Mouse (Mus musculus): ENCODE results near the gene Exosc6.
"Not testable (repeated sequence)": the region's sequence is repeated elsewhere in the genome, so short reads cannot be mapped to it uniquely, and the experiment has no call there.

Exosc6 gene

DNA sequence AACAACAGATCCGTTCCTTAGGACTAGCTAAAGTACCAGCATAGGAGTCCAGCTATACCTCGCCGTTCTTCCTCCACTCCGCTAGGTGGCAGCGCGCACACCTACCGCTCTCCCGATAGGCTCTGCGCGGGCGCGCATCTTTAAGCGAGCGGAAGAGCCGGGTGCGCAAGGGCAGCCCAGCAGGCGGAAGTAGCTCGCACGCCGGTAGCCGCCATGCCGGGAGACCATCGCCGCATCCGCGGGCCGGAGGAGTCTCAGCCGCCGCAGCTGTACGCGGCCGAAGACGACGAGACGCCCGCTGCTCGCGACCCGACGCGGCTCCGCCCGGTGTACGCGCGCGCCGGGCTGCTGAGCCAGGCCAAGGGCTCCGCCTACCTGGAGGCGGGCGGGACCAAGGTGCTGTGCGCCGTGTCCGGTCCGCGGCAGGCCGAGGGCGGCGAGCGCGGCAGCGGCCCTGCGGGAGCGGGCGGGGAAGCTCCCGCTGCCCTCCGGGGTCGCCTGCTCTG is at the start of gene Exosc6:
Exosc6 (plus strand) TSS at position 182 of the 506 bp plus-strand sequence.
- DNase-seq (ENCODE audit: low spot score): peak; percentile 81

DNA sequence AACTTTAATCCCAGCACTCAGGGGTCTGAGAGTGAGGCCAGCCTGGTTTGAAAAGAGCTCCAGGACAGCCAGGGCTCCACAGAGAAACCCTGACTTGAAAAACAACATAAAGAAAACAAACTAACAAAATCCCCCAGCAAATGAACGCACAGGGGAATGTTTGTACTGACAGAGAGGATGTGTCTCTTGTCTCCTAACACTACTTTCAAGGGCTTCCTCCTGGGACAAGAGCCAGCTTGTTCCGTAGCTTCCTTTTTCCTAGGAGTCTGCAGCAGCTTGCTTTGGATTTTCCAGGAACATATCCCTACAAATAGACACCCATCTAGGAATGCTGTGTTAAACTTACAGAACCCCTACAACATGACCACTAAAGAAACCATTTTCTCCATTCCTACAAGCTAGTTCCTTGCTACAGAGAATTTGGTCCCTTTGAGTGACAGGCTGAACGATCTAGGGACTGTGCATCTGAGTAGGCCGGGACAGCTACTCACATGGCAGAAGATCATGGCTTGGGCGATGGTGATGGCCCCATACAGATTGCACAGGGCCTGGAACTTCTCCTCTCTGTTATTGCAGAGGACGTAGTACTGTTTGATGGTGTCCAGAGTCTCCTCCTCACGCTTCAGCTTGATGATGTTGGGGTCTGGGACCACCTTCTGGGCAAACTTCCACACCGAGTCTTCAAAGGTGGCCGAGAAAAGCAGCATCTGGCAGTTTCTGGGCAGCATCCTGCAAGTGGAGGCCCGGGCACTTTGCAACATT is 45.7 kb upstream of the Exosc6 start:
- not testable (repeated sequence) for DNase-seq (ENCODE audit: low spot score)

DNA sequence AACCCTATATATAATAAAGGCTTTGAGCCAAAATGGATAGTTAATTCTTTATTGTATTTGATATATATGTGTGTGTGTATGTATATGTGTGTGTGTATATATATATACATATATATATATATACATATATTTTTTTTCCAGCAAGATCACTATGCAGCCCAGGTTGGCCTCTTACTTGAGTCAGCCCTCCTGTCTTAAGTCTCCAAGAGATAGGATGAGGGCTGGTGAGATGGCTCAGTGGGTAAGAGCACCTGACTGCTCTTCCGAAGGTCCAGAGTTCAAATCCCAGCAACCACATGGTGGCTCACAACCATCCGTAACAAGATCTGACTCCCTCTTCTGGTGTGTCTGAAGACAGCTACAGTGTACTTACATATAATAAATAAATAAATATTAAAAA is 29.5 kb upstream of the Exosc6 start:
- not testable (repeated sequence) for DNase-seq (ENCODE audit: low spot score)

DNA sequence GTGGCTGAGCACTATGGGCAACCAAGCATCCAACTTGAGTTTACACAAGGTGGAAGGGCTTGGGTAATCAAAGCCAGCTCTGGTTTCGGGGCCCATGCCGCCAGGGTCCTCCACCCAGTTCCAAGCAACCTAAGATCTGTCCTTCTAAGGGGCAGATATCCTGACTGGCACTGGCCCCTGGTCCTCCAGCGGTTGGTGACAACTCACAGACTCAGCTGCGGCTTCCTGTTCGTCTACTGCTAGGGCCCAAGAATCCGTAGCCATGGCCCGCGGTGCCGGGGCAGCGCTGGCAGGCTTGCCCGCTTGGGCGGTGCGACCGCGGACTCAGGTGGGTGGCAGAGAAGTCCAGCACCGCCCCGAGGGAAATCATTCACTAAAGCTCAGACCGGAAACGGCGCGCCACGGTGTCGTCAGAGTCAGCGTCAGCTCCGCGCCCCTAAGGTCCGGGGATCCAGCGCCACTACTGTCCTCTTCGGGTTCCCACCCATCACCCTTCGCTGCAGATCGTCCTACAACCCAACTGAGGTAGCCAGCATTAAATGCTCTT is 28.7 kb upstream of the Exosc6 start:
- peak; percentile 67 for DNase-seq (ENCODE audit: low spot score)

DNA sequence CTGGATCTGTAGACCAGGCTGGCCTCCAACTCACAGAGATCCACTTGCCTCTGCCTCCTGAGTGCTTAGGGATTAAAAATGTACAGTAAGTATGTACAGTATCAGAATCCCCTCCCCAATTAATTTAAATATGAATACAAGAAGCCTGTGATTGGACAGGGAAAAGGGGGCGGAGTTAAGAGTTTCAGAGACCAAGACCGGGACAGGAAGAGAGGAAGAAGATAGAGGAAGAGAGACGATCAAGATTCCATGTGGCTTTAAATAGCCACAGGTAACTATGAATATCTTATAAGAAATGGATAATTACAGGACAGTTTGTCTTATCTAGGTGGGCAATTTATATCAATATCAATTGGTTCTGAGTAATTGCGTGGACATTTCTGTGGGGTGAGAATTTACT is 26.6 kb upstream of the Exosc6 start:
- DNase-seq (ENCODE audit: low spot score): no peak

DNA sequence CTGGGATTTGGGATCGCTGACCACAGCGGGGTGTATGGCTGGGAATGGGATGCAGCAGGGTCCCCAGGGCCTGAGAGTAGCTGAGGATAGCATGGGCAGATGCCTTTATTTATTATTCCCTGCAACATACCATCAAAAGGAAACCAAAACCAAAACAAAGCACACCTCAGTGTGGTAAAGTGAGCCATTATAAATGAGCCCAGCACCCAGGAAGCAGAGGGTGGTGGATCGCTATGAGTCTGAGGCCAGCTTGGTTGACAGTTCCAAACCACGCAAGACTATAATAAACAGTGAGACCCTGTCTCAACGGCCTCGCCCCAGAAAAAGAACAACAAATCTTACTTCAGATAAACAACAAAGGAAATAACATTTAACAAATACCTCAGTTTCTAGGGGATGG is 26.1 kb upstream of the Exosc6 start:
- no peak for DNase-seq (ENCODE audit: low spot score)

DNA sequence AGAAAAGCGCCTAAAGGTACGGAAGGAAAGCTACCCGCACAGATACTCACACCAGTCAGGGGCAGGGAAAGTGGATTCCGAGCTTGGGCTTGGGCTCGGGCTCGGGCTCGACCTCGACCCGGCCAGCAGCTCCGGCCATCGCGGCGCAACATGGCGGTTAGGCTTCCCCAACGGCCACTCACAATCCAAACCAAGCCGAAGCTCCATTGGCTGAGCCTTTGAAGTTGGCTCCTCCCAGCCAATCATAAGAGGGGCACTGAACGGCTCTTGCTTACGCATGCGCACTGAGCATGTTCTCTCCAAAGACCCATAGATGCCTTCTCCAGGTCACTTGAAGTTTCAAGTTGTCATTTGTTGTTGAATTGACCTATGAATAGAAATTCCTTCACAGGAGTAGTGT is 24.6 kb upstream of the Exosc6 start, which contains the start of gene Ddx19b:
Ddx19b (minus strand) TSS at position 180 of the 400 bp plus-strand sequence.
- DNase-seq (ENCODE audit: low spot score): no peak

DNA sequence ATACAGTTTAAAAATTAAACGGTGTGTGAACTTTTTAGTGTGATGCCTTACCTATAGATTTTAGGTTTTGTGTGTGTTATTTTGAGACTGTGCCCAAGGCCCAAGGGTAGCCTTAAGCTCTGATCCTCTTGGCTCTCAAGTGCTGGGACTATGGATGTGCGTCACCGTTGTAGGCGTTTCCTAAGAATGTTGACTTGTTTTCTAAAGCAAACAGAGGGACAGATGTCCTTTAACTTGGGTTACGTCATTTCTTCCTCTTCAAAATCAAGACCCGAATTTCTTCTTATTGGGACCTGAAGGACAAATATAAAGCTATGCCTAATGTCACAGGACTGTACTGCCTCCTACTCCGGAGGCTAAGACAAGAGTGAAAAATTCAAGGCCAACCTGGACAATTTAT is 23.2 kb upstream of the Exosc6 start, which contains the start of gene Aars:
Aars (plus strand) TSS at position 229 of the 400 bp plus-strand sequence.
- DNase-seq (ENCODE audit: low spot score): no peak

DNA sequence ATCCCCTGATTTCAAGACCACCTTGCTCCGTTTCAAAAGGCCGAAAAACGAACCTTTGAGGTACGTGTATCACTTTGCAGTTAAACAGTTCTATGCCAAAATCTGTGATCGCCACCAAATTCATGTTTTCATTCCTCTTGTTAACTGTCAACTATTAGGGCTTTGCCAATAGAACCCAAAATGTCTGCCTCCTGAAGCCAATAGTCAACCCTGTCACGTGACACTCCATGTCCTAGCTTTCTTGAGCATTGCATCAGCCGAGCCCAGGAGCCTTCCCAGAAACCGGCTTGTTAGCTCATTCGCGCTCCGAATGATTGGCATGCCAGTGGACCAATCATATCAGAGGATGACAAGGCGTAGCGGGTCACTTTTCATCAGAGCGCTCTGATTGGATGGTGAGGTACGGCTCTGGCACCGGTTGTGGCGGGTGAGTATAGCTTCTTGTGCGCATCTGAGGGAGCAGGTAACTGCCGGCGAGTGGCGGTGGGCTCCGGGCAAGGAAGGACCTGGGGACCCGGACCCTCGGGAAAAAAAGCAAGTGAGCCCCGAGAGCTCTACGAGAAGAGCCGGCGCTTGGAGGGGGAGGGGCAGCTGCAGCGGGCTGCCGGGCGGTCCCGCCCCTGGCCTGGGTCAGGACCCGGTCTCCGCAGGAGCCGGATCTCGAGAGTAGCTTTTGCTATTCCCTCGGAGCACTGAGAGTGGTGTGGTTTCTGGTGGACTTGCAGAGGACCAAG is 22.5 kb upstream of the Exosc6 start:
- DNase-seq (ENCODE audit: low spot score): peak; percentile 99

DNA sequence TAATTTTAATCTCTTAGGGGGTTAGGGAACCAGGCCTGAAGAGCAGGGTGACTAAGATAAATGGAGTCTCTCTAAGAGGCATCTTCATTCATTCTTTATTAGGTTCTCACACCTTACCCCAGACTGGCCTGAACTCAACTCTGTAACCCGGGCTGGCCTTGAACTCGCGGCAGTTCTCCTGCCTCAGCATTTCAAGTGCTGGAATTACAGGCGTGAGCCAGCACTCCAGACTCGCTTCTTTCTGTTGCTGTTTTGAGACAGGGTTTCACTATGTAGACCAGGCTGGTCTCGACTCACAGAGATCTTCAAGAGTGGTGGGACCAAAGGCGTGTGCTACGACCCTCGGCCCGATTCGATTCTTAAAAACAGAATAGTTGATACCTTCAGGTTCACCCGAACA is 21.9 kb upstream of the Exosc6 start:
- no peak for DNase-seq (ENCODE audit: low spot score)

DNA sequence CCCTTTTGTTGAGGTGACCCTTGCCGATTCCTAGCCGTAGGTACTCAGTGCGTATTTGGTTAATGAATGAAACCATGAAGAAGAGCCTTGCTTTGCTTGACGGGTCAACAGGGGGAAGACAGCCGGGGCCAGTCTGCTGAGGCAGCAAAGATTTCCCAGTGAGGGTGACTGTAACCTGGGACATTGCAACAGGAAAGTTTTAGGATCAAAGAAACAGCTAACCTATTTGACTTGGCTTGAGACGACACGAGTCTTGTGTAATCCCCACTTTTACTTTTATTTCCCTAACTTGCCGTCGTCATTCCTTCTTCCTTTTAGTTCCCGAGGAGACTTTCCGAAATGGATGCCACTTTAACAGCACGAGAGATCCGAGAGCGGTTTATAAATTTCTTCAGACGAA is 19.5 kb upstream of the Exosc6 start:
- no peak for DNase-seq (ENCODE audit: low spot score)

DNA sequence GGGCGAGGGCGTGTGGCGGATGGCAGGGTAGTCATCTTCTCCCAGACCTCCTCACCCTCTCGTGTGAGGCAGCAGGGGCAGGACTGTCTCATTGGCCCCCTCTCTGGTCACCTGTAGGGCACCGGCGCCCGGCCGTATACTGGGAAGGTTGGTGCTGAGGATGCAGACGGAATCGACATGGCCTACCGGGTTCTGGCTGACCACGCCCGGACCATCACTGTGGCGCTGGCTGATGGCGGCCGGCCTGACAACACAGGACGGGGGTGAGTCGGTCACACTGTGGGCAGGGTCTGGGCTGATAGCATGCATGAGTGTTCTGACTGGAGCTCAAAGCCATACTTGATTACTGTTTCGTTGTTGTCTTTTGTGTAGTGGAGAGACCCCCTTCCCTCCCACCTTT is 13.6 kb upstream of the Exosc6 start:
- no peak for DNase-seq (ENCODE audit: low spot score)

DNA sequence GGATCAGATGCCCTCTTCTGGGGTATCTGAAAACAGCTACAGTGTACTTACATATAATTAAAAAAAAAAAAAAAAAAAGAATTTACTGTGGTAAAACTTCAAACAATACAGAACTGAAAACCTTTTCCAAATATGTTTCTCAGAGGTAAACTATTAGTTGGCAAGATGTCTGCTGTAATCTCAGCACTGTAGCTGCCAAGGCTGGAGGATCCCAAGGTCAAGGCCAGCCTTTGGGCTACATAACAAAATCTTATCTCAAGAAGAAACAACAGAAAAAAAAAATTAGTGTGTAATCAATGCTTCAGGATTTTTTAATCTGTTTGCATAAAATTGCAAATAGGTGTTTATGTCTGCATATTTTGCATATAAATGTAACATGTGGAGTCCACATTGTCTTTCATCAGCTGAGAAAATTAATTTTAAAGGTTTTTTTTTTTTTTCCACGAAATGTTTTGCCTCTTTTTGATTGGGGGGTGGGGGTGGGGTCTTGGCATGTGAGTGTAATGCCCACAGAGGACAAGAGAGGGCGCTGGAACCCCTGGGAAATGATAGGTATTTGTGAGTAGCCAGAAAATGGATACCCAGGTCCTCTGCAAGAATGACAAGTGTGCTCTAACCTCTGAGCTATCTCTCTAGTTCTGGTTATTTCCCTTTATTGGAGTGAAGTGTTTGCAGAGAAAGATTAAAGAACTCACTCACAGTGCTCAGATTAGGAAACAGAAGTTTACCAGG is 12.0 kb upstream of the Exosc6 start:
- no peak for DNase-seq (ENCODE audit: low spot score)

DNA sequence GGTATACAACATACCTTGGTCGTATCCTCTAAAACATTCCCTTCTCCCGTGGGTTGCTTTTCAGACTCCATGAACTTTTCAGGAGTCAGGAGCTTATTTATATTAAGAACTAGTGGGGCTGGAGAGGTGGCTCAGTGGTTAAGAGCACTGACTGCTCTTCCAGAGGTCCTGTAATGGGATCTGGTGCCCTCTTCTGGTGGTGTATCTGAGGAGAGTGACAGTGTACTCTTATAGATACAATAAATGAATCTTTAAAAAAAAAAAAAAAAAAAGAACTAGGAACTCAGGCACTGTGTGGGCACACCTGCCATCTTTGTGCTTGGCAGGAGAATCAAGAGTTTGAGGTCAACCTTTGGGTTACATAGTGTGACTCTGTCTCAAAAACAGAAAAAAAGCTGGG is 7.4 kb upstream of the Exosc6 start:
- no peak for DNase-seq (ENCODE audit: low spot score)

DNA sequence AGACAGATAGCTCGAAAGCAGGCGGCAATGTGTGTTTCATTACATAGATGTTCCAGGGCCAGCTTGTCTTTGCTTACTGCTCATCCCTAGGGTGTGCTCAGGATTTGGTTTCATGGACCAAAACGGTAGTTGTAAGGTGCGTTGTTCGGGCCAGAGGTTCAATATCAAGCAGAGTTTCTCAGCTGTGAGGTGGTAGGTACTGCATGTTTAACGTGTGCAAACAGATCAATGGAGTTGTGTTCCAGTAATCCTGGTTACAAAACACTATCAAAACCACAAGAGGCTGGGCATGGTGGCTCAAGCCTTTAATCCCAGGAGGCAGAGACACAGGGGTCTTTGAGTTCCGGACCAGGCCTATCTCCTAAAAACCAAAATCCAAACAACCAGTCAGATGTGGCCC is 7.0 kb upstream of the Exosc6 start:
- no peak for DNase-seq (ENCODE audit: low spot score)

DNA sequence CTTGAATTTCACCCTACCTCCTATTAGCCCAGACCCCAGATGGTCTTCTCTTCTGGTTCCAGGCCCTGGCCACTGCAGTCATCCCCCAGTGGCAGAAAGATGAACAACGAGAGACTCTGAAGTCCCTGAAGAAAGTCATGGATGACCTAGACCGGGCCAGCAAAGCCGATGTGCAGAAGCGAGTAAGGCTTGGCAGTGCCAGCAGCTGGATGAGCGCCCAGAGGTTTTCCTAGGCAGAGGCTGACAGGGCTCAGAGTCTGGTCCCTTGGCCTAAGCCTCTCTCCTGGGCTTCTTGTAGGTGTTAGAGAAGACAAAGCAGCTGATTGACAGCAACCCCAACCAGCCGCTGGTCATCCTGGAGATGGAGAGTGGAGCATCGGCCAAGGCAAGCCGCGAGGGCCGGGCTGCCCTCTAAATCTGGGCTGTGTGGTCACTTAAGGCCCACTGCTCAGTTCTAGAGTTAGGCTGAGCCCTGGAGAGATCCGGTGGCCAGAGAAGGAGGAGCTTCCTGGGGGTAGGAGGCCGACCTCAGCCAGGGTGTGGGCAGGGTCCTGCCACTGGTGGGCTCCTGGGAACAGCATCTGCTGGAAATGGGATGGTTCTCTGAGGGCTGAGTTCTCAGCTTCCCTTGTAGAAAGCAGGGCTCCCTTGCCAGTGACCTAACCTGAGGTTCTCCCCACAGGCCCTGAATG is 2.2 kb upstream of the Exosc6 start:
- no peak for DNase-seq (ENCODE audit: low spot score)

DNA sequence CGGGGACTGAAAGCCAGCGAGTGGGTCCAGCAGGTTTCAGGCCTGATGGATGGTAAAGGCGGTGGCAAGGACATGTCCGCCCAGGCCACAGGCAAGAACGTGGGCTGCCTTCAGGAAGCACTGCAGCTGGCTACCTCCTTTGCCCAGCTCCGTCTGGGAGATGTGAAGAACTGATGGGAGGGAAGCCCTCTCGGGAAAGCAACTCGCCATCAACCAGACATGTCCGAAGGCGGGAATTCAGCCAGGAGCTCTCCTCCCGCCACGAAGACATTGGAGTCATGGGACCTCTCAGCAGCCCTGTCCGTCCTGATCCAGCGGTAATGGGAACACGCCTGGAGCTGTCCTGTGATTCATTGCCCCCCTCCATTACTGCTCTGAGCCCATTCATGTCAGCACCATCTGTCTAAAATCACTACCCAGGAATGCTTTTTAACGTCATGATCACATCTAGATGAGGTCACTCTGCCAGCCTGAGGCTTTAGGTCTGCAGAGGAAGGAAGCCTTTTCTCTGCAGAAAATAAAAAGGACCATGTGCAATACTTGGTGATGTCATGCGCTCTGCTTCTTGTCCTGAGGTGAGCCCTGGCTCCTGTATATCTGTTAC is 1.0 kb upstream of the Exosc6 start:
- no peak for DNase-seq (ENCODE audit: low spot score)

DNA sequence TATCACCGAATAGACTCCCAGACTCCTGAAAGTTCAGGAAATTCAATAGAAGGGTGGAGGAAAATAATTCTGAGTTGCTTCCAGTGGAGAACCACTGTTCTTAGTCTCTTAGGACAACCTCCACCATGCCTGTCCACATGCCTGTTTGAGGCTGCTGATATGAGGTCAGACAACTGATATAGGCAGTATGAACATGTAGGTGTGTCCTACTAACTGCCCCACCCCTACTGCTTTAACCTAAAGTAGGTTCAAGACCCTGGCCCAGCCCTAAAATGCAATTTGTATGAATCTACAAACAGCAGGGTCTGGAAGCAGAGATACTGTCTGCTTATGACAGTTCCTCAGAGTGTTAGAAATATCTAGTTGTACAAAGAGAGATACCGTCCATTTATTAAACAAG is 478 bp upstream of the Exosc6 start:
- DNase-seq (ENCODE audit: low spot score): no peak

DNA sequence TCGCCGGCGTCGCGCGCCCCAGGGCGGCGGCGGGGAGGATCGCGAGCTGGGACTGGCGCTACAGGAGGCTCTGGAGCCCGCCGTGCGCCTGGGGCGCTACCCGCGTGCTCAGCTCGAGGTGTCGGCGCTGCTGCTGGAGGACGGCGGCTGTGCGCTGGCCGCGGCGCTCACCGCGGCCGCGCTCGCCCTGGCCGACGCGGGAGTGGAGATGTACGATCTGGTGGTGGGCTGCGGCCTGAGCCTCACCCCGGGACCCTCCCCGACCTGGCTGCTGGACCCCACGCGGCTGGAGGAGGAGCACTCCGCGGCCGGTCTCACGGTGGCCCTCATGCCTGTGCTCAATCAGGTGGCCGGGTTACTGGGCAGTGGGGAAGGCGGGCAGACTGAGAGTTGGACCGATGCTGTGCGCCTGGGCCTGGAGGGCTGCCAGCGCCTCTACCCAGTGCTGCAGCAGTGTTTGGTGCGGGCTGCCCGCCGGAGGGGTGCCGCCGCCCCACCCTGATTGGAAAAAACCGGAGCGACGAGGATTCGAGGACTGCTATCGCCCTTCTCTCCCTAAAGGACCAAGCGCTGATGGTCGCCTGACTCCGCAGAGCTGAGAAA is 653 bp downstream of the Exosc6 start:
- no peak for DNase-seq (ENCODE audit: low spot score)

DNA sequence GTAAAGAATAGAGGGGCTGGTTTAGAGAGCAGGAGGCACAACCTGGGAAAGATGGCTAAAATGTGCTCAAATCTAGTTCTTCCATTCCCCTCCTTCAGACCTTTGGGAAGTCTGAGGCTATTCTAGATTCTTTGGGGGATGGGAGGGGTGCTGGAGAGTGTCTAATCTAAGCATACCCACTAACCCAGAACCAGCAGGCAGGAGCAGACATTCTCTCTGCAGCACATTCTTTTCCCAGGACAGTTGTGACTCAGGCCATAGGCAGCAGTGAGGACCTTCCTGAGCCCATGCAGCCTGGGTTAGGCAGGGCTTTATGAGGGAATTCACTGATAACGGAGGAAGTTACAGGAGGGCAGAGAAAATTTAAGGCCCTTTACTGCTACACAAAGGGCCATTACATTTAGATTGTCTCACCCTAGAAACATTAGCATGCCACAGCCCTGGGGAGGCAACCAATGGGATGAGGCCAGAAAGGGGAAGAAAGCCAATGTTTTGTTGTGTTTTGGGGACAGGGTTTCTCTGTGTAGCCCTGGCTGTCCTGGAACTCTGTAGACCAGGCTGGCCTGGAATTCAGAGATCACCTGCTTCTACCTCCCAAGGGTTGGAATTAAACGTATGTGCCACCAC is 2.9 kb downstream of the Exosc6 start:
- no peak for DNase-seq (ENCODE audit: low spot score)
